Mouse (Mus musculus) frontal cortex, adult (tissue): ENCODE results near the gene Thumpd3.

Experiments used
- ATAC-seq: cut with Nextera tagmentation; 2 replicates; pipeline ENCODE4 v1.9.2; 2017; ENCODE audit warnings: mild to moderate bottlenecking, moderate library complexity, mixed read lengths; ENCODE audit not compliant: low TSS enrichment

Thumpd3 gene

DNA sequence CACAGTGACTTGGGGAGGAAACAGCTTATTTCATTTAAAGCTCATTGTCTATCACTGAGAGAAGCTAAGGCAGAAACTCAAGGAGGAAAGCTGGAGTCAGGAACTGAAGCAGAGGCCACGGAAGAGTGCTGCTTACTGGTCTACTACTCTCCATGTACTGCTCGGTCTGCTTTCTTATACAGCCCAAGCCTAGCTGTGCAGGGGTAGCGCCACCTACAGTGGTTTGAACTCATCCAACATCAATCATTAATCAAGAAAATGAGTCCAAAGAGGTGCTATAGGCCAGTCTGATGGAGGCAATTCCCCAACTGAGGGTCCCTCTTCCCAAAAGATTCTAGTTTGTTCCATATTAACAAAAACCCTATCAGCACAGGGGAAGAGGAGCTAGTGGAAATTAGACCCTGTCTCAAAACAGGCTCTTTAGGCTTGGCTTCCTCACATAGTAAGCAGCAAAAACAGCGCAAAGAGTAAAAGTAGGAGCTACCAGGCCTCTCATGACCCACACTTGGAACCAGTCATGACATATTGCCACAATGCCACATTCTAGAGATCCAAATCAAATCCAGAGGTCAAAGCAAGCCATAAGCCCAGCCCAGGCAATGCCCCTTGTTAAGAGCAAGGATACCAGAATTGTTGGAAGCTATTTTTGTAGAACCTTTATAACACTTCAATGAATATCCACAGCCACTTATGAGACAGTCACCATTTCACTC, 9.4 kb upstream of the Thumpd3 start:
- no peak for ATAC-seq

DNA sequence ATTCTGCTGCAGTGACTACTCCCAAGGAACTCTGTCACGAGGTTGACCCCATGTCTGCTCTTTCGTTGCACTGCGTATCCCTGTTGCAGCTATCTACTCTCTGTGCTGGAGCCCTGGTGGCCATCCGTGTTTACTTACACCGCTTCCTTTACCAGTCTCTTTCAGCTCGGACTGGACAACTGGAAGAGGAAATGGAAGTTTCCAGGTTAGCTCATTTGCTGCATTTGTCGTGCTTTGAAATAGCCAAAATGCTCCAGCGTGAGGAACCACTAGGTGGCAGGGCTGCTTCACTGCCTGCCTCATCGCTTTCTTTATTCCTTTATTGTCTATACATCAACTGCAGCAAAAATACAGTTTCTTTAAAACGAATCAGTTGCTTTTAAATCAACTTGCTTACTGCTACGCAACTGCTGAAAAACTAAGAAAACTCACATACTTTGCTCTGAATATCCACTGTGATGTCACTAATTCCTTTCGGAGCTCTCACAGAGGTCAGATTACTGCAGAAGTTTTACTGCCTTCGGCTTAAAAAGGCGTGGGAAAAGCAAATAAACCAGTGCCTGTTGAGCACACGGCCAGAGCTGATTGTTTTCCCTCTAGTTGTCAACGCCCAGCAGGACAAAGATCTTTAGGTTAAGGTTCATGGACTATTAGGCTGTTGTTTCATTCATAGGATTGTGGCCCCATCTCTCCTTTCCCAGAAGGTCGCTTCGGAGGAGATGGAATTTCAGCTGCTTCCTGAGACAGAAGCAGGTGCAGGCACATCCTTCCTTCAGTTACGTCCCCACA, 7.9 kb upstream of the Thumpd3 start:
- ATAC-seq, result peak; percentile 95

DNA sequence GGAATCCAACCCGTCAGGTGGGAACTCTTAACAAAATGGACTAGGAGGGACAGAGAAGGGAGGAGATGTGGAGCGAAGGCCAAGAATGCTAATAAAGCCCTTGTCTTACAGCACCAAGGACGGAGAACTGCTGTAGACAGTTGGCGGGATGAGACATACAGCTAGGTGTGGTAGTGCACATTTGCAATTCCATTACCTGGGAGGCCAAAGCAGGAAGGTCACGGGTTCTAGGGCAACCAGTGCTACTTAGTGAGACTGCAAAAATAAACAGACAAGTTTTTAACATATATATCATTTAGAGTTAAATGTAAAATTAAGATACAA, 7.3 kb upstream of the Thumpd3 start:
- ATAC-seq, result no peak

DNA sequence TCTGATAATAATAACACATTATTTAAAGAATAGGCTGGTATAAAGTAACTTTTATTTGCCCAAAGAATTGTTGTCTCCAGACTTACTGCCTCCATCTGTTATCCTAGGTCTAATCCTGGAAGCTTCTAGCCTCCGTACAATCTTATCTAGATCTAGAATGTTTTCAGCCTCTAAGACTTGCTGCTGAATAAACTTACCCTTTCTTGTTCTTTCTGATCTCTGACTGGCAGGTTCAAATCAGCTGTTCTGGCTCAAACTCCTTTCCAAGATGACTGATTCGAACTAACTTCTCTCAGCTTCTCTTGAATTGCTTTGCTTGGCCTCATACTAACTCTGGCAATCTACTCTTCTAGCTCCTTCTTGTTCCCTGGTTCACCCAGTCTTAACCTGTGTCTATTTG, 5.7 kb upstream of the Thumpd3 start:
- no peak for ATAC-seq

DNA sequence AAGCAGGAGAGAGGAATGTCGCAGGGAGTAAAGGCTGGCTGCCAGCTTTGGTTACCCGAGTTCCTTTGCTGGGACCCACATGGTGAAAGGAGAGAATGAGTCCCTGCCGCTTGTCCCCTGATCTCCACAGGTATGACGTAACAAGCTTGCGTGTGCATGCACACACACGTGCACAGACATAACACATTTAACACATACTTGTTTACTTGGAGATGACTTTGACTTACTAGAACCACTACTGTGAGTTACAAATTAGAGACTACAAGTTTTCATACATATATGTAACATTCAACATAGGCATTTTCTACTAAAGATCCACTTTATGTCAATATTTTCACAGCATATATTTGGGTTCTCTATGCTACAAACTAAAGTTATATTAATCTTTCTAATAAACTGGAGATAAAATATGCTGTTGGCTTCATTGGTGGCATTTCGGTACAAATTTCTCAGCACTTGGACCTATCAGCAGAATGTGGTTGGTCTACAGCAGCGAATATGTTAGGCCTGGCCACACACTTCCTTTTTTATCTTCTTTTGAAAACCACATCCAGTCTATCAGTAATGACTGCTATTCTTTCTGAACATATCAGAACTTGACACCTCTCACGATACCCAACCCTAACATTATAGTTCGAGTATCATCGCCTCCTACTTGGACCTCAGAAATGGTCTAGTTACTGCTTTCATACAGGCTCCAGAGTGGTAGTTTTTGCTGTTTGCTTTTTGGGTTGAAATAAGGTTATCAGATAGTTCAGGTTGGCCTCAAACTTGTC, 4.6 kb upstream of the Thumpd3 start:
- no peak for ATAC-seq

DNA sequence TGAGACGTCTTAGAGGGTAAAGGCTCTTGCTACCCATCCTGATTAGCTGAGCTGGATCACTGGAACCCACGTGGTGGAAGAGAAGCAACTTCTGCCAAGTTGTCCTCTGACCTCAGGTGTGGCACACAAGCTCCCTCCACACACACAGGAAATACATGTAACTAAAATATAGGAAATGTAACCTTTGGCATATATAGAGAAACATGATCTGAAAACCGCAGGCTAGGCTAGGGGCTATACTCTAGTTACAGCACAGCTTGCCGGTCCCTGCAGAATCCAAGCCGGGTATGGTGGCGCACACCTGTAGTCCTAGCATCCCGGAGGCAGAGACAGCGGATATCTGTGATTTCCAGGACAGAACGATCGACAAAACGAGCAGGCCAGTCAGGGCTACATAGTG, 450 bp upstream of the Thumpd3 start:
- peak; percentile 52 for ATAC-seq

DNA sequence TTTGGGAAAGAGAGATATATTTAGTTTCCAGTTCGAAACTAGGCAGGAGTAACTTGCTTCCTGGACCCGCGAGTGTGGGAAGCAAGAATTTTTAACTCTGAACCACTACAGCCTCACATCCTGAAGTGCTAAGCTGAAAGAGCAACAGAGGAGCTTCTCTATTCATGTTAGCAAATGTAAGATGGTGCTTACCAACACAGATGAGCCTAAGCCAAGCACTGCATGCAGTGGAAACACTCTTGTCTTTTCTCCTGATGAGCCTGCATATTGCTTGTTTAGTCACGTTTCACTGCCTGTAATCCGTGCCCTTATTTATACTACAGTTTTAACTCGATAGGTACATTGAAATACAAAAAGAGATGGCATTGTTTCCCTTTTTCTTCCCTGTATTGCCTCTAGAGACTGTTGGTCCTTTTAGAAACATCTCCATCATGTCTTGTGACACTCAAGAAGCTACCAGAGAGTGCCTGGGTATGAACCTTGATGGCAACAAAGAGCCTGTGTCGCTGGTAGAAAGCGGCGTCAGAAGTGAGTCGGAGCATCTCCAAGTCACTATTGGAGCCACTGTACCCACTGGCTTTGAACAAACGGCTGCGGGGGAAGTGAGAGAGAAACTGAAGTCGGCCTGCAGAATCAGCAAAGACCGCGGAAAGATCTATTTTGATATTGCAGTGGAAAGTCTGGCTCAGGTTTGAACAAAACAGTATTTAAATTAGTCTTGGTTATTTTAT, 1.2 kb downstream of the Thumpd3 start:
- no peak for ATAC-seq

DNA sequence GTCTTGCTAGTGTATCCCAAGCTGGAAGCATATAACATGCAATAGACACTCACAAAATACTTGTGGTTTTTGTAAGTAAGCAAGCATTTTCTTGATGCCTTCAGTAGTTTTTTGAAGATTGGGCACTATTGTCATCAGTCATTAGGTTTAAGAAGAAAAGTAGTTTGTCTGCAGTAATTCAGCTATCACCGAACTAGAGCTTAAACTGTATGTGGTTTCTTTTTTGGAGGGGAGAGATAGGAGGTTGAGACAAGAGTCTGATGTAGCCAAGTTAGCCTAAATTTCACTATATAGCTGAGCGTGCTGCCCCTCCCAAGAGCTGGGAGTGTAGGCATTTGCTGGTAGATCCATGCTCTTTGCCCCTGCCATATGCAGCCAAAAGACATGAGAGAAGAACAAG, 2.3 kb downstream of the Thumpd3 start:
- no peak for ATAC-seq

DNA sequence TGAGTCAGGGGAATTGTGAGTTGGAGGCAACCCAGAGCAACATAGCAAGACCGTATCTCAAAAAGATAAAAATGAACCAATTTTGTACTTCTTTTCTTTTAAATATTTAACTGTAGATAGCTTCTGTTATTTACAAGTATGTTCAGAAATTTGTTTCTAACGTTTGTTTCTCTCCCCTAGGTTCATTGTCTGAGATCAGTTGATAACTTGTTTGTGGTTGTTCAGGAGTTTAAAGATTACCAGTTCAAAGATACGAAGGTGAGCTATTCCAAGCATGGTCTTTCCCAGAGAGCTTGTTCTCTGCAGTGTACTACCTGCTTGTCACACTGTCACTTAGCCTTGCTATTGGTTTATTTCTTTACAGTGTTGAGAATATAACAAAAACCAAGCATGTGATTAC, 3.1 kb downstream of the Thumpd3 start:
- ATAC-seq, result no peak

DNA sequence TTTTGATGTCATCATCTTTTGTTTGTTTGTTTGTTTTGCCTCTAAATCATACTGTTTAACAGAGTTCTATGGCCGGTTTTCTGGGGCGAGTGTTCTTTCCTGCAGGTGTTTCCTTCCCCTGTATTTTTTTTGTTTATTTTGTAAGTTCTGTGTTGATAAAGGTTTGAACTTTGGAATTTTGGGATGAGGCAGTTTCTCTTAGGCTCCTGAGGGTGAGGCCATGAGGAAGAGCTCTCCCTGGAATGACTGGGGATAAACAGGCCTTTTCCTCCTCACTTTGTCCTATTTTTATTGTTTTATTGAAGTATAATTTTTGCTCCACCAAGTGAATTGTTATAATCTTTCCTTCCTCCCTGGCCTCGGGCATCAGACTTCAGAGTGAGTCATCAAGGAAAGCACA, 6.9 kb downstream of the Thumpd3 start:
- ATAC-seq, result no peak

DNA sequence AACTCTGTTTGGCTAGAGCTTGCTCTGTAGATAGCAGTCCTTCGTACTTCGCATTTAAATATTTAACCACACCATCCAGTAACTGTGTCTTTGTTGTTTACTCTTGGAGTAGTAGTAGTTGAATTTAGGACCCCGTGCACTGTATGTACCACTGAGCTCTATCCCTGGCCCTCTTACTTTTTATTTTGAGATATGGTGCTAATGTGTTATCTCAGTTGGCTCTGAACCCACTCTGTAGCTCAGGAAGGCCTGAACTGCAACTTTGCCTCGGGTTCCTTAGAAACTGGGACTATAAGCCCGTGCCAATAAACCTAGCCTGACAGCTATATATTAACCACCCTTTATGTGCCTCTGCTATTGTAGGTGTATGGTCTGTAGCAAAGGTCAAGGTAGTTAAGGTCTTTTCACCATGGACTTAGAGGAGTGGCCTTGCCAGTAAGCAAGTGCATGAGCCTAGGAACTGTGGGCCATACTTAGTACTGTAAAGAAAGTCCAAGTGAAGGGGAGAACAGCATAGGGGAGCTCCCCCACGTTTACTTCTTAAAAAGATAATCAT, 8.6 kb downstream of the Thumpd3 start:
- ATAC-seq, result no peak

DNA sequence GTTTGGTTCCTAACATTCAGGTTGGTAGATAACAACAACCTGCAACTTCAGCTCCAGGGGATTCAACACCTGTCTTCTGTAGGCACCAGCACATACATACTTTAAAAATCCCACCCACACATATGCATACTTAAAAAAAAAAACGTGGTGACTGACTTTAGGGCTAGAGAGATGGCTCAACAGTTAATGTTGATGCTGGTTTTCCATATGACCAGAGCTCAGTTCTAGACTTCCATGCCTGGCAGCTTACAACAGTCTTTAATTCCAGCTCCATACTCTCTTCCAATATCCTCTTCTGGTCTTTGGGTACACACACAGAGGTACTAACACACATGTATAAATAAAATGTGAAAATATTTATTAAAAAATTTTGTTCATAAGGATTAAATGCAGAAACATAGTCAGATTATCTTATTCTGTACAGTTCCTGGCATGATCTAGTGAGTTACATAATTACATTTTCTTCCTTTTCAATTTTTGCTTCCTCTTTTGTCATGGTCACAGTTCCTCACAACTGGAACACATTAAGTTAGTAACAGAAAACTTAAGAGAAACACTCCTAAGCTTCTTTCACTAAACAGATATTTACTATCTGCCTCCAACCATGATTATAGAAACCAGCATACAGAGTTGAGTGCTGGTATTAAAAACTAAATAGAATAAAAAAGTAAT, 15.0 kb downstream of the Thumpd3 start:
- no peak for ATAC-seq

DNA sequence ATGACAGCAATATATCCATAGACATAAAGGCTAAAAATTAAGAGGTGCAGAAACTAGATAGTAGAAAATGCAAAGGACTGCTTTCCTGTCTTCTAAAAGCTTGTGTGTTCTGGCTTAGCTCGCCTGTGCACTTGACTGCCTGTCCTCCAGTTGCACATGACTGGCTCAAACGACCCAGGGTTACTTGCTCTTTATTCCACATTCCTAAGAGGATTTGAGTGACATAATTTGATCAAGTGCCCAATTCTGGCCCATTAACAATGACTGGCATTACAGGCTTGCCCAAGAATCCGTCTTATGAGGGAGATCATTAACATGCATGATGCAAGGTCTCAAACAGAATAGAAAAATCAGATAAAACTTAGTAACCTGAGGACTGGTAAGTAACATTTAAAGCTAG, 16.2 kb downstream of the Thumpd3 start:
- ATAC-seq, result no peak

DNA sequence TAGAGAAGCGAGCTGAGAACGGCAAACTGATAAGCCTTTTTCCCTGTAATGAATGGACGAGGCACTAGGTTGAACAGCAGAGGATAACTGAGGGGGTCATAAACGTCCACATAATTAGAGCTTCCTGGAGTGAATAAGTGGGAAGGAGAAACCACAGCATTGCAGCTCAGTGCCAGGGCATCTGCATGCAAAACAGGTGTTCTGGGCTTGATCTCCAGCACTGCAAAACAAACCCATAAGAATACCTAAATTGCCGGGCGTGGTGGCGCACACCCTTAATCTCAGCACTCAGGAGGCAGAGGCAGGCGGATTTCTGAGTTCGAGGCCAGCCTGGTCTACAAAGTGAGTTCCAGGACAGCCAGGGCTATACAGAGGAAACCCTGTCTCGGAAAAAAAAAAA, 17.3 kb downstream of the Thumpd3 start:
- no peak for ATAC-seq

DNA sequence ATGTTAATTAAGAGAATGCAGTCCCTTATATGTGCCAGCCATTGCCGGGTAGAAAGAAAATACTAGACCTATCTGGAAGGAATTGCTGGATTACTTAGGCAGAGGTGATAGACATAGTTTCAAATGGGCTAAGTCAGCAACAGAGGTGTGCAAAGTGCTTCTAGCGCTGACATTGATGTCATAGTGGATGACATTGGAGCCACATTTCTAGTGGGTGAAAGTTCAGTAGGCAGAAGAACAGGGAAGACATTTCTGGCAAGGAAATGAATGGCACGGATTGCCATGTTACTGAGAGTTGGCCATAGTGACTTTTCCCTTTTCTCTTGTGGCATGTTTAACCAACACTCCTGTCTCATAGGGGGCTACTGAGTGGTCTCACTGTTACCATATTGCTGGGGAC, 19.2 kb downstream of the Thumpd3 start:
- ATAC-seq, result no peak

DNA sequence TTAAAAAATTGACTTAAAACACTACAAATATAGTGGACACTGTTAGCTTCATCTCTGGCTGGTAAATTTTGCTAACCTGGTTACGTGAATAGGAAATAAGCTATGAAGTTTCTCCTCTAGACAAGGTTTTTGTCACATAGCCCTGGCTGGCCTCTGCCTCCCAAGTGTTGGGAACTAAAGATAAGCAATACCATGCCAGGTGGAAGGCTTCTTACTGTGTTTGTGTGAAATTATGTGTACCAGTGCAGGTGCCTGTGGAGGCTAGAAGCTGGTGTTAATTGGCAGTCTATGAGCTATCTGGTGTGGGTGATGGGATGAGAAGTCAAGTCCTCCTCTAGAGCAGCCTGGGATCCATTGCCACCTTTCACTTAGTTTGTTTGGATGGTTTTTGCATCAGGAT, 23.1 kb downstream of the Thumpd3 start:
- no peak for ATAC-seq

DNA sequence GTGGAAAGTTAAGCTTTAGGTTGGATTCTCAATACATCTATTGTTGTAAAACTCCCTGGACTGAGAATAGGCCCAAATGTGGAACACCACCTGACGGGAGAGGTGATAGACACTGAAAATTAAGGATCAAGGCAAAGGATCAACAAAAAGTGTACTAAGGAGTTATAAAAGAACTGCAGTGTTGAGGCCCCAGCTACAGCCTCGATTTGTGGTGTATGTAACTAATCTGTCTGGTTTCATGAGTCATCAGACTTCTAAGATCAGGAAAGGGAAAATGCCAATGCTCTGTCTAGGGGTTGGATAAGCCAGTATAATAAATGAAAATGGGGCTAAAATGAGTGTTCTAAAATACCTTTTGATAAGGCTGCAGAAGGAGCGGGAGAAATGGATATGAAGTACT, 29.2 kb downstream of the Thumpd3 start:
- no peak for ATAC-seq

DNA sequence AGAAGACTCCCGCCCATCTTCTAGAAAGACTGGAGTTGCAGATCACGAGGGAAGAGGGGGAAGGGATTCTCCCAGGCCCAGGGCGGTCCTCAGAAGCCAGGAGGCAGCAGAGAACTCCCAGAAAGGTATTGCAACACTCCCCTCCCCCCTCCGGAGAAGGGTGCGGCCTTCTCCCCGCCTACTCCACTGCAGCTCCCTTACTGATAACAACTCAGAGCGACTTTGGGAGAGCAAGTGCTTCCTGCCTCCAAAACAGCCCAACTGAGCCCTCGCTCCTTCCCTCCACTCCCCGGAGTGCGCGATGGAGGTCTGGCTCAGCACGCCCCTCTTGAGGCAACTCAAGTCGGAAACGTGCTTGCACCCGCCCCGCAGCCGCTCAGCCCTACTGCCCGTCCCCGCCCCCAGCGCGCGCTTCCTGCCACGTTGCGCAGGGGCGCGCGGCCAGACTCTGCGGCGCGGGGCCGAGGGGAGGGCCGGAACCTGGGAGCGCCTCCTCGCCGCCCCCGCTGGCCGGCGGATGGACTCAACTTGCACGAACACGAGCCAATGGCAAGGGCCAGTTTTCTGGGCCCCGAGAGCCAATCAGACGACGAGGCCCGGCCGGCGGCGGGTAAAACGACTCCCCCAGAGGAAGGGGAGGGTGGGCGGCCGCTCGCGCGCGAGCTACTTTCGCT, 30.1 kb downstream of the Thumpd3 start:
- ATAC-seq, result peak; percentile 62

DNA sequence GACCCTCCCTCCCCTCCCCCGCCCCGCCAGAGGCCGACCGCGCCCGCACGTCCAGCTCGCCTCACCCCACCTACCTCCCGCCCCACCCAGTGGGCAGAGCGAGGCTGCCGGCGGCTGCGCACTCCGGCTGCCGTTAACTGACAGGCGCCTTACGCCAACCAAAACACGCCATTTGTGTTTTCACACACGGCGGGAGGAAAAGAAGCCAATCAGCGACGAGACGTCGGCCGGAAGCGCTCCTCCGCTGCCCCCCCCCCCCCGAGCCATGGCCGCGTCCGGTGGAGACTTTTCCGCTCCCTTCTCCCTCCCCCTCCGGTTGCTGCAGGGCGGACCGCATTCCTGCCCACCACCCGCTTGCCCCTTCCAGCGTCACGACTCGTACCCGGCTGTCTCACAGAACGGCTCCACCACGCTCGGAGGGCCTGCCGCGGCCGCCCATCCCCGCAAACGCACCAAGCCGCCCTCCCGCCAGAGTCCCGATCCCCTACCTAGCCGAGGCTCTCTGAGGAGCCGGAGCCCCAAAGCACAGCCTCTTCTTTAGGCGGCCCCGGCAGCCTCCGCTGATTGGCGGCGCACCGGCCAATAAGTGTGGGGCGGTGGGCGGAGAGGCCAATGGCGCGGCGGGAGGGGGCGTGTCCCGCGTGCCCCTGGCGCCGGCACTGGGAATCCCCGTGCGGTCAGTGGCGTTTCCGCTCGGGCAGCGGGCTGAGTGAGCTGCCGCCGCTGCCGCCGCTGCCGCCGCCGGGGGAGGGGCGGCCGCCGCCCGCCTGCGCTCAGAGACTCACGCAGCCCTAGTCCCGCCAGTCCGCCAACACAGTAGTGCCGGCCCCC, 30.9 kb downstream of the Thumpd3 start, which contains the start of gene Setd5:
TSS of gene Setd5 (plus strand) at position 680 of the 831 bp plus-strand sequence.
- peak; percentile 78 for ATAC-seq

DNA sequence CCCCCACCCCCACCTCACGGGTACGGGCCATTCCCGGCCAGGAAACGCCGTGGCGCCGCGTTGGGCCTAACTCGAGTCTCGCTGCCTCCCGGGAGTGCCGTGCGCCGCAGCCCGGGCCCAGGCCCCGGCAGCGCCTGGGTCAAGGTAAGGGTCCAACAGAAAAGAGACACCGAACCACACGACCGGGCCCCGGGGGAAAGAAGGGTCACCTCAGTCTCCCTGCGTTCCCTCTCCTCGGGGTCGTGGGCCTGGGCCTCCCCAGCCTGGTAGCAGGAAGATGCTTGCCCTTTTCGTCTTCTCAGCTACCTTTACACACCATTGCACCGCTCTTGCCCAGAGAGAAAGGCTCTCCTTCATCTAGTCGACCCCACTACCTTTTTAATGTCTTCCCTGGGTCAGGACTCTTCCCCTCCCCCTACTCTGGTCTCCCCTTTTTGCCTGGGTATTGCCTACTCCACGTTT, 31.6 kb downstream of the Thumpd3 start:
- no peak for ATAC-seq
